Mouse (Mus musculus): Measurements from ENCODE around the gene Gm20388.

Gene Gm20388

GRCm38 (mm10) chr8:120119429-120119828, 208.8 kb downstream of the Gm20388 start:
- no peak for DNase-seq (ENCODE audit: low spot score in 2 of 2)

- no peak for DNase-seq (ENCODE audit: low spot score in 2 of 2)
Observed at GRCm38 (mm10) chr8:120119931-120120330, 209.3 kb downstream of the Gm20388 start.

- no peak for DNase-seq (ENCODE audit: low spot score in 2 of 2)
Observed at GRCm38 (mm10) chr8:120120951-120121350, 210.3 kb downstream of the Gm20388 start.

GRCm38 (mm10) chr8:120124261-120124660, 213.6 kb downstream of the Gm20388 start:
- no peak for DNase-seq (ENCODE audit: low spot score in 2 of 2)

DNA sequence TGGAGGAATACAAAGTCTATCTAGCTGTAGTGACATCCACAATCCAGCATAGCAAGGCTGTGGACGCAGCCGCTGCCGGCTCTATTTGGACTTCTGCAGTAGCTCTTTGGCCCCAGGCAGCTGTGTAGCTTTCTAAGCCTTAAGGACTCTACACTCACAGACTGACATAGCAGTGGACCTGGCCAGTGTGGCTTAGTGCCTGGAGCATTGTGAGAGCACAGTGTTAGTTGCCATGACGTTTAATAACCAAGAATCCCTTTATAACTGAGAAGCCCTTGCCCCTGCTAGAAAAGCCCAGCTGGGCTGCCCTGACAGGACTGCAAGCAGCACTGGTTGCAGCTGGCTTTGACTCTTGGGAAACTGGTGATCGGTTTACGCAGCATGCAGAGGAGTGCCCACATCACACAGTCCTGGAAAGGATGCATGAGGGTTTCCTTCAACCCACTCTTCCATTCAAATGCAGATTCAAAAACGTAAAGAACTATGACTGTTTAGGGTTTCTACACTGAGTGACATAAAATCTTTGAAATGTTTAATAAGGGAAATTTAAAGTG, 214.3 kb downstream of the Gm20388 start:
- no peak for DNase-seq (ENCODE audit: low spot score in 2 of 2)

DNA sequence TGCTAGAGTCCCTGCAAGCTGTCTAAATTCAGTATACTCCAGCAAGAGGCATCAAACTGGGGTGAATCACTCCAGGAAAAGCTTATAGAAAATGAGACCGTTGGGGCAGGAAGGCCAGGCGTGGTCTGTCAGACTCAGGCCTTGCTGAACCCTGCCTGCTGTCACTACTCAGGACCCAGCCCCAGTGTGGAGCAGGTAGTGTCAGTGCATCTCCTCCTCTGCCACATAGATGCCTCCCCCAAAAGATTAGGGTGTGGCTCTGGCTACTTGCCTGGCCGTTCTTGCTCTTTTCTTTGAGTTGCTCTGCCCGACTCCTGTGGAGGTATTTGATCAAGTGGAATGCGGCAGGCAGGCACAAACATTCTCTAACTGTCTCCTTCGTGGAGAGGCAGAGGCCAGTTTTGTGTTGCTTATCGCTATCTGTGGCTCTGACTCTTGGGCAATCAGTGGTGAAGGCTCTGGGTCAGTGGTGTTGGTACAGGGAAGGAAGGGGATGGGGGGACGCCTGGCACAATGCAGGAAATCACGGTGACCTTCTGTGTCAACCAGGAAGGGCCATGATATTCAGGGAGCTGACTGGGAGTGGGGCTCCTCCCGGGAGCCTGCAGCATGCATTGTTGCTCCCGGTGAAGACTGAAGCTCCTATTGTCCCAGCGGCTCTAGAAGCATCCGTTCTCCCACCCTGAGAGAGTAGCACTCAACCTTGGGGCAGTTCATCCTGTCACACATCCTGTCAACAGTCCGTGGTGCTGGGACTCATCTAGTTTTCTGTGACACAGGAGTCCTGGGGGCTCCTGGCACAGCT, 215.9 kb downstream of the Gm20388 start:
- DNase-seq (ENCODE audit: low spot score in 2 of 2): no peak

- DNase-seq (ENCODE audit: low spot score in 2 of 2): no peak
Observed at GRCm38 (mm10) chr8:120129547-120129946, 218.9 kb downstream of the Gm20388 start.

DNA sequence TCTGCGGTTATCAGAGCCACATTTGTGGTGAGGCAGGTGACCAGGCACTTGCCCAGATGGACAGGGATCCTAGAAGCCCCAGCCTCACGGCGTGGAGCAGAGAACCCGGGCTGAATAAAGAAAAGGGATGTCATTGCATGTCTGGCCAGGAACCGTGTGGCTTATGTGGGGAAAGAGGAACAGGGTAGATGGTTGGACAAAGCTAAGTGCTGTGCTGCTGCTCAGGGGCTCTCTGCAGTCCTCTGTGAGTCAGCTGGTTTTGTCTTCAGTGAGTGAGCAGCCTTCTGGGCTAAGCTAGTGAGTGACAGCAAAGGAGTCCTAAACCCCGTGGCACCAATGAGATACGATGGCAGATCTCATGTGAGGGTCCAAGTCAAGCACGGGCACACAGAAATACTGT, 220.5 kb downstream of the Gm20388 start:
- no peak for DNase-seq (ENCODE audit: low spot score in 2 of 2)

DNA sequence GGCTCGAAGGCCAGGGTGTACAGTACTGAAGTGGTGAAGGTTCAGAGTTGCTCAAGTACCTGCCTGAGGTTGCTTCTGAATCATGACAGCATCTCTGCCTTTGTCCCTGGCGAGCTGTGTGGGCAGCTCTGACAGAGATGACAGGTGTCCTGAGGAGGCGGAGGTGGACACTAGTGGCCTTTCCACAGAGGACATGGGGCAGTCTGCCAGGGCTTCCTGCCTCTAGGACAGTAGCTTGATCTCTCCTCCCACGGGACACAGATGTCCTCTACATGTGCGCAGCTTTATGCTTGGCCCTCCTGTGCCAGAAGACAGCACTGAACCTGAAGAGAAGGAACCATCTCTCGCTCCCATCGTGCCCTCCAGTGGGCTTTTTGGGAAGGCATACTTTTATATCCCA, 222.5 kb downstream of the Gm20388 start:
- no peak for DNase-seq (ENCODE audit: low spot score in 2 of 2)

DNA sequence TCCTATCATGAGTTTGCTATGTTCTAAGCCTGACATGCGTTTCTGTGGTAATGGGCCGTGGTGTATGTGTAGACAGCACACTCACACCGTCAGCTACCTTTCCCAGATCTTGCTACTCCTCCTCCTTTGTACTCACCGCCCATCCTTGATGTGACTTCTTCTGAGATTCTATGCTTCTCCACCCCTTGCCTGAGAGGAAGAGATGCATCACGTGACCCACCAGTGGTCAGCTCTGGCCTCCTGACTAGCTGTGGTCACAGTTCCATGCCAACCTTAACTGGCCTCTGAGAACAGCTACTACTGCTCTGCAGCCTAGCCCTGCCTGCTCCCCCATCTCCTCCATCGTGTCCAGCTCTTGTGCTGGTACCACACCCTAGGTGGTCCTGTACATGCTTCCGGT, 225.0 kb downstream of the Gm20388 start:
- DNase-seq (ENCODE audit: low spot score in 2 of 2): no peak

DNA sequence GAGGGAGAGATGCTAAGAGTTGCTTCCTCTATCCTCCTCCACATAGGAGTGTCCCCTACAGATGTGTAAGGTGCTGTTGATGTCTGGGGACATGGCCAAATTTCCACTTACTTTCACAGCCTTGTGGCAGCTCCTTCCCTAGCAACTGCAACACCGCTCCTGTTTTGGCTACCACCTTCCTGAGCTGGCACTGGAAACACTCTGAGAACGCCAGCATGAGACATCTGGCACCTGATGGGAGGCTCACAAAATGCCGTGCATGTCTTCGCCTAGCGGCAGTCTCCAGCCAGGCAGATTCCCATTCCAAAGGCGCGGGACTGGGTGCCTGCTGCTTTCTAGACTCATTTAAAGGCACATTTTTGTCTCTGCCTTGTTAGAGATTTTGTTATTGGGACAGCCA, 226.0 kb downstream of the Gm20388 start:
- no peak for DNase-seq (ENCODE audit: low spot score in 2 of 2)

DNA sequence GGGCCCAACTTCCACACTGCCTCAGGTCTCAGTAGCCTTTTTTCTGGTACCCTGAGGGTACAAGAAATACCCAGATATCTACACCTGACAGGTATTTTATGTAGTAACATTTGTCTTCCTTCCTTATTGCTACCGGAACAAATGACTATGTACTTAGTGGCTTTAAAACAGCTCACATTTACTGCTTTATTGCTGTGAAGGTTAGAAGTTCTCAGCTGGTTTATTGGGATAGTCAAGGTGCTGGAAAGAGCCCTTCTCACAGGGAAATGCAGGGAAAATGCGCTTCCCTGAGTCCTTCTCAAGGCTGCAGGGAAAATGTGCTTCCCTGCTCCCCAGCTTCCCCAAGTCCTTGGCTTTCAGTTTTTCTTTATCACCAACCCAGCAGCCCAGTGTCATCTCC, 228.3 kb downstream of the Gm20388 start:
- no peak for DNase-seq (ENCODE audit: low spot score in 2 of 2)

GRCm38 (mm10) chr8:120140769-120141168, 230.1 kb downstream of the Gm20388 start:
- no peak for DNase-seq (ENCODE audit: low spot score in 2 of 2)

GRCm38 (mm10) chr8:120143911-120144651, 233.4 kb downstream of the Gm20388 start:
- DNase-seq (ENCODE audit: low spot score in 2 of 2): no peak

DNA sequence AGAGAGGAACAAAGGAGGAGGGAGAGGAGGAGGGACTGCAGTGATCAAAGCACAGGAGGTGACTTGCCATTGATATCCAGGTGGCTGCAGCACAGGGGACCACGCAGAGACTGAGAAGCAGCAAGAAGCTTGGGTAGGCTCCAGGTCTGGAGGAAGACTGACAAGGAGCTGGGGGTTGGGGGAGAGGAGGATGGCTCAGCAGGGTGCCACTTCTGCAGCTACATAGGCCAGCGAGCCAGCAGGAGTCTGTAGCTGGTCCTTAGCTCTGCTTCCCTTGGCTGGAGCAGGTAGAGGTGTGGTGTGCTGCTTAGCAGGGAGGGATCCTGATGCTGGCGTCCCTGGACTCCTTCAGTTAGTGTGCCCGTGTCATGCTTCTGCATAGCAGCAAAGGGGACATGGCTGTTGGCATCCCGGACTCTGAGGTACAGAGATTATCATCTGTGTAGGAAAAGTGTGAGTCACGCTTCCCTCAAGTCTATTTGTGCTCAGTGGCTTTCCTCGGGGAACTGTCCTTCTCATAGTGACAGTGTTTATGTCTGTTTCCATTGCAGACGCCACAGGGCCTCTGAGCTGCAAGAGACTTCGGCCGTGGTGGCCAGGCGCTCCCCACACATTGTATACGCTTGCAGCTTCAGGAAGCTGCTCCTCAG, 234.1 kb downstream of the Gm20388 start:
- no peak for DNase-seq (ENCODE audit: low spot score in 2 of 2)

DNA sequence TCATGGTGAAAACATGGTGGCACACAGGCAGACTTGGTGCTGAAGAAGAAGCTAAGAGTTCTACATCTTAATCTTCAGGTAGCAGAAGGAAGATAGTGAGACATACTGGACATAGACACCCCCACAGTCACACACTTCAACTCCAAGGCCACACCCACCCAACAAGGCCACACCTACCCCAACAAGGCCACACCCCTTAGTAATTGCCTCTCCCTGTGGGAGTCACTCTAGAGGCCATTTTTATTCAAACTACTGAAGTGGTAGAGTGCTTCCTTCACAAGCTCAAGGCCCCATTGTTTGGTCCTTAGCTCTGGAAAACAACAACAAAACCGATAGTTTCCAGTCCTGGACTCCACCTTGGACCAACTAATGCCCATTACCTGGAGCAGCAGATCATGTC, 235.4 kb downstream of the Gm20388 start:
- no peak for DNase-seq (ENCODE audit: low spot score in 2 of 2)

GRCm38 (mm10) chr8:120150028-120150427, 239.4 kb downstream of the Gm20388 start:
- no peak for DNase-seq (ENCODE audit: low spot score in 2 of 2)

- no peak for DNase-seq (ENCODE audit: low spot score in 2 of 2)
Observed at GRCm38 (mm10) chr8:120151151-120151550, 240.5 kb downstream of the Gm20388 start.

- no peak for DNase-seq (ENCODE audit: low spot score in 2 of 2)
Observed at GRCm38 (mm10) chr8:120152636-120153035, 242.0 kb downstream of the Gm20388 start.

- no peak for DNase-seq (ENCODE audit: low spot score in 2 of 2)
Observed at GRCm38 (mm10) chr8:120160366-120160765, 249.7 kb downstream of the Gm20388 start.

DNA sequence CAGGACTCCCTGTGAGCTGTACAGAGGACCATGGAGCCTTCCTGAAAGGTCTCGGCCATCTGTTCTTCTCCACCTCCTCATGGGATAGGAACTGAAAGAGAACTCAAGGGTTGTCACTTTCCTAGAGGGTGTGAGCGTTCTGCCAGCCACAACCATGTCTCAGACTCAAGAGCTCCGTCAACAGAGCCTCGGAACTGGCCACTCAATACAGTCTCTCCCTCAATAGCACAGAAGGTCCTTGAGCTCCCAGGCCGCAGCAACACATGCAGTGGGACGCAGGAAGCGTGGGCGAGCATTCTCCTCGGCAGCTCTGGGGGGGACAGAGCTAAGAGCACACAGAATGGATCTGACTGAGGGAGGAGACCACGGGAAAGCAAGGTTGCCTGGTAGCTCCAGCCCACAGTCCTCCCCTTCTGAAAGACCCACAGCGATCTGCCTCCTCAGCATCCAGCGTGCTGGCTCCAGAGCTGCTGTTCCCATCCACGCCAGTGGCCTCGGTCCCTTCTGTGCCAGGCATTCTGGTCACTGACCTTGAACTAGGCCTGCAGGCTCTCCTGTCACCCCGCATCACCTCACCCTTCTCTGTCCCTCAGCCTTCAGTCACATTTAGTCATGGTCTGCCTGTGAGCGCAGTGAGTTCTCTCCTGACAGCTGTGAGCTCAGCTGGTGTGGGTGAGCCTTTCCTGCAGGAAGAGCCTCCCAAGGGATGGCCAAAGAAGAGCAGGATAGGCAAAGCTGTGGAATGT, 251.2 kb downstream of the Gm20388 start:
- no peak for DNase-seq (ENCODE audit: low spot score in 2 of 2)

DNA sequence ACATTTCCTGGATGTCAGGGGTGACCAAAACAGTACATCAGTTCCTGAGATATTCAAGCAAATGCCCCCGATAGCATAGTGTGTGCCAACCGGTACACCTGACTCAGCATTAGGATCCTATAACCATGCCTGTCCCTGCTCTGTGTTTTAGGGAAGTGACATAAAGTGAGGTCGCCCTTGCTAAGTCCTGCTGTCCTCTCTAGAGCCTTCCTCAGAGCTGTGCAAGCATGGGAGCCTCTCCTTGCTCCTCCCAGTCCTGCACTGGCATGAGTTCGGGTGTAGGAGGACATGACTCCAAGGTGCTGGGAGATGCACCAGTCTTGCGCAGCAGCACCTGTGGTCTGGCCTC, 251.7 kb downstream of the Gm20388 start:
- no peak for DNase-seq (ENCODE audit: low spot score in 2 of 2)

All from urinary bladder, adult 18-20 months (tissue).